Mouse (Mus musculus): Measurements from ENCODE around the gene Smarcal1. TPM values are rescaled to one million over a fixed set of nuclear protein-coding genes. Genes with fewer than 3 reads are reported as not detected.

Smarcal1 gene
- total RNA-seq, 2 experiments from 2014 or later: 58.3 to 61.5 TPM

DNA sequence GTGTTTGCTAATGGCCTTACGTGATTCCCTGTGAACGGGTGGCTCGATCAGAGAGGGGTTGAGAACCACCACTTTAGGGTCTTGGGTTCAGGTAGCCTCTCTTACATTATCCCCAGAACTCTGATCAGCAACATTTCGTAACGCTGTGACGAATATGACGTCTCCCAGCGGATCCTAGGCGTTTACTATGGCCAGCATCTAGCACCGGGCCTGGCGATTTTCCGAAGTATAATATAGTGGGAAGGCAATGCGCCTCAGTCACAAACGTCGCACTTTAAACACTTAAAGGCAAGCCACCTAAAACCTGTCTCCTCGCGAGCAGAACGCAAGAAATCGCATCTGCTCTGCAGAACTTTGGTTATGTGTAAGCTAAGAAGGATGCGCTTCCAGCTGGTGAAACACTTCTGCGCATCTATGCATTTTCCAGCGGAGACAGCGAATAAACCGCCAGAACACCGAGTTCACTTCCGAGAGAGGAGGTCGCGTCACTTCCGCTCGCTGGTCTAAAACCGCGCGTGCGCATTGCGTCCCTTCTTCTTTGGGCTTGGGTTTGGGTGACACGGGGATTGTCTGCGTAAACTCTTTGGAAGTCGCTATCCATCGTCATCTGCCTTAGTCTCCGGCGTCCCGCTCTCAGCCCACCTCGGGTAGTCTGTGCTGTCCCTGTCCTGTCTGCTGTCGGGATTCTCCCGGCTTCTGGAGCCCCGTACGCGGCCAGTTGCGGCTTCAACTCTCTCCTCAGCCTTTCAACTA lies 57.8 kb downstream of the Smarcal1 start:
- DNase-seq (ENCODE audit: low spot score in 2 of 2): peak; percentile 70 to 79
- intact Hi-C loops (cut with DNase I): no loop called here

DNA sequence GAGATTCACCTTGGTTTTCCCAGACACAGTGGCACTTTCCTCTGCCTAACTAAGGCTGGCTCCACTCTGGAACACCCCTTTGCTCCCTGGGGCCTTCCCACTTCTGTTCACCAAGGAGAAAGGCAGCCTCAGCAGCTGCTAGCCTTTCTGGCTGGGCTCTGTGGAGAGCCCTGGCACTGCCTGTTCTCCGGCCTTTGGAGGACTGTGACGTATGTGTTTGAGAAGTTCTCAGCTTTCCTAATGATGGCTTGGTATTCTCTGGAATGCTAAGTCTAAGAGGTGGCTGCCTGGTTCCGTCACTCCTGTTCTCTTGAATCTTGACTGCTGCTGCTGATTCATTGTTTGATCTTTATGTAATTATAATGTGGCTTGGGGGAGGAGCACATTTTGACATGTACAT lies 90.0 kb downstream of the Smarcal1 start:
- intact Hi-C loops (cut with DNase I): no loop called here
- DNase-seq (ENCODE audit: low spot score in 2 of 2): no peak

Other genes with a start within 250 kb of the Smarcal1 start
- gene March4, start 46.3 kb upstream of the Smarcal1 start, total RNA-seq (2021): 10 to 100 TPM; 24.4 to 25.9 TPM
- gene Ankar, start 117.3 kb downstream of the Smarcal1 start, total RNA-seq (2021): not detected
- 100 to 1,000 TPM; 500 to 511 TPM for gene Rpl37a, start 128.0 kb downstream of the Smarcal1 start, total RNA-seq (2021)
- gene Igfbp2, start 241.3 kb downstream of the Smarcal1 start, total RNA-seq (2021): 10 to 100 TPM; 82.3 to 88.2 TPM